Mouse (Mus musculus) heart, adult 2 months (tissue): ENCODE data around the gene Pard3. TPM values are rescaled to one million over a fixed set of nuclear protein-coding genes. Genes with fewer than 3 reads are reported as not detected.

Experiments used
- DNase-seq, 2 experiments: peaks; one replicate each; pipeline ENCODE4 v3.0.0; 2021
- H3K27ac ChIP-seq: fragments of 200-600 bp; 2 replicates; pipeline ENCODE4 v1.8.1; 2022
- H3K27me3 ChIP-seq: fragments of 200-500 bp; 2 replicates; pipeline ENCODE4 v1.6.1; 2012; ENCODE audit warnings: mild to moderate bottlenecking, low read length, inconsistent platforms, mixed read lengths; ENCODE audit not compliant: control insufficient read depth, insufficient read depth
- H3K36me3 ChIP-seq: fragments of 200-500 bp; 2 replicates; pipeline ENCODE4 v1.6.1; 2012; ENCODE audit warnings: low read length, inconsistent platforms; ENCODE audit not compliant: control insufficient read depth, insufficient read depth
- H3K4me1 ChIP-seq: fragments of 200-500 bp; 2 replicates; pipeline ENCODE4 v1.6.1; 2011; ENCODE audit warnings: low read length; ENCODE audit not compliant: control insufficient read depth, insufficient read depth
- H3K4me3 ChIP-seq: fragments of 200-600 bp; 2 replicates; pipeline ENCODE4 v1.8.1; 2022
- H3K79me2 ChIP-seq: fragments of 200-500 bp; replicated peaks from 2 replicates; pipeline ENCODE4 v1.6.1; 2012; ENCODE audit warnings: mild to moderate bottlenecking, inconsistent platforms, low read length, moderate library complexity, mixed read lengths; ENCODE audit not compliant: control insufficient read depth, insufficient read depth
- H3K9ac ChIP-seq: fragments of 200-500 bp; 2 replicates; pipeline ENCODE4 v1.6.1; 2012; ENCODE audit warnings: low read depth, mild to moderate bottlenecking, control low read depth, inconsistent platforms, low read length, mixed read lengths
- CTCF ChIP-seq: fragments of 200-600 bp; IDR thresholded peaks from 2 replicates; pipeline ENCODE4 v1.8.1; 2022; ENCODE audit warnings: antibody characterized with exemption, mild to moderate bottlenecking, moderate library complexity
- EP300 ChIP-seq: fragments of 200-500 bp; IDR thresholded peaks from 2 replicates; pipeline ENCODE4 v1.6.1; 2011; ENCODE audit warnings: low read depth, low read length, control low read depth; ENCODE audit not compliant: insufficient read depth
- POLR2A ChIP-seq: fragments of 200-500 bp; IDR thresholded peaks from 2 replicates; pipeline ENCODE4 v1.6.1; 2011; ENCODE audit warnings: mild to moderate bottlenecking, low read depth, low read length, control low read depth; ENCODE audit not compliant: insufficient read depth
- WGBS: fragments of 180-500 bp; shearing (Covaris S2); methylation state at CpG from one replicate; pipeline ENCODE4 v1.1.7; 2018; 5-methylcytosine and 5-hydroxymethylcytosine counted together
- intact Hi-C: fragments of 180-260 bp; cut with DNase I; formaldehyde crosslinking; loops from one replicate; pipeline ENCODE4 v1.15.1; 2025
- polyA plus RNA-seq: library from polyadenylated mRNA; depleted of rRNA; stranded (reverse); fragments of >200 nt; gene quantifications from 2 replicates; pipeline ENCODE4 v1.2.3, GENCODE M21; 2012
- total RNA-seq, 2 experiments: library from RNA; stranded (reverse); gene quantifications; 2 replicates each; pipeline ENCODE4 v1.2.3; 2021

Pard3 gene
- total and polyA plus RNA-seq, 3 experiments, result 23.7 to 32.9 (median 30.1) TPM

DNA sequence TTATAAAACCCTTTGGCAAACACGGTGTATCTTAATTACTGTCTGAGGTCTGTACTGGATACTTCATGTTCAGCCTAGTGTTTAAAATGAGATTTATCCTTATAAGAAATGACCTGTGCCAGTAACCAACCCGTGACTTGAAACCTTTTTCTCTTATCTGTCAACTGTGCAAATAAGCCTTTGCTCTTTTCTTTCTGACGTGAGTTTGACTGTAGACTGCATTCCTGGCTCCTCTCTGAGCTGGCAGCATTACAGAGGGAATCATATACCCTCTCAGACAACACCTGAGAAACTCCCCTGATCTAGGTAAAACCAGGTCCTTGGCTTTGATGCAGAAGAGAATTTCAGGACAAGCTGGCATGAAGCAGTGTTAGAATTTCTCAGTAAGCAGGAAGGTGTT, 394.2 kb downstream of the Pard3 start:
- intact Hi-C loops, result no loop called here
- Histone ChIP-seq H3K9ac (no peak overlapping the region), H3K4me1 (no peaks in the 10 kb centered on the region; the same call in 1 of the 2 replicates), H3K4me3 (no peak overlapping the region), H3K27me3 (no peaks in the 10 kb centered on the region), H3K27ac (no peak overlapping the region), H3K79me2 (no peaks in the 10 kb centered on the region), H3K36me3 (no peaks in the 10 kb centered on the region)
- TF ChIP-seq CTCF, result no peak
- no peak for TF ChIP-seq POLR2A
- no peak for TF ChIP-seq EP300
- WGBS, result 86% methylated on average over 3 of the region's 3 CpGs
- DNase-seq, result no peak

DNA sequence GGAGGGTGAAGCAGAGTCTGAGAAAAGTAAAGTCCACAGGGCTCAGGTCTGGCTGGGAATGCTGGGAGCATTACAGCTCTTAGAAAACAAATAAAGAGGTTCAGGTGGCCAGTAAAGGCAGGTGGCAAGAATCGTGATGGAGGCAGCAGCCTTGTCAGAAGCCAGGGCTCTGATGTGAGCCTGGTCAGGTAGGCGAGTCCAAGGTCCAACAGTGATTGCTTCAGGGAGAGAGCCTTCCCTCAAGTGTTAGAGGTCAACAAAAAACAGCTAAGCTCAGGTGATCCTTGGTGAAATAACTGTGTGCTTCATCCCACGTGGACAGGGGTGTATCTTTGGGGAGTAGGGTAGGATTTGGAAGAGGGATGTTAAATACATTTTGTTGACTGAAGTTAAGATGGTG, 397.5 kb downstream of the Pard3 start:
- Histone ChIP-seq H3K27ac (no peak overlapping the region), H3K4me3 (no peak overlapping the region), H3K4me1 (no peaks in the 10 kb centered on the region; the same call in 1 of the 2 replicates), H3K36me3 (no peaks in the 10 kb centered on the region), H3K27me3 (no peaks in the 10 kb centered on the region), H3K9ac (no peak overlapping the region), H3K79me2 (no peaks in the 10 kb centered on the region; the same call in 1 of the 2 replicates)
- 91% methylated on average over 3 of the region's 3 CpGs for WGBS
- TF ChIP-seq CTCF, result no peak
- no peak for TF ChIP-seq POLR2A
- no peak for TF ChIP-seq EP300
- intact Hi-C loops, result no loop called here
- no peak for DNase-seq

DNA sequence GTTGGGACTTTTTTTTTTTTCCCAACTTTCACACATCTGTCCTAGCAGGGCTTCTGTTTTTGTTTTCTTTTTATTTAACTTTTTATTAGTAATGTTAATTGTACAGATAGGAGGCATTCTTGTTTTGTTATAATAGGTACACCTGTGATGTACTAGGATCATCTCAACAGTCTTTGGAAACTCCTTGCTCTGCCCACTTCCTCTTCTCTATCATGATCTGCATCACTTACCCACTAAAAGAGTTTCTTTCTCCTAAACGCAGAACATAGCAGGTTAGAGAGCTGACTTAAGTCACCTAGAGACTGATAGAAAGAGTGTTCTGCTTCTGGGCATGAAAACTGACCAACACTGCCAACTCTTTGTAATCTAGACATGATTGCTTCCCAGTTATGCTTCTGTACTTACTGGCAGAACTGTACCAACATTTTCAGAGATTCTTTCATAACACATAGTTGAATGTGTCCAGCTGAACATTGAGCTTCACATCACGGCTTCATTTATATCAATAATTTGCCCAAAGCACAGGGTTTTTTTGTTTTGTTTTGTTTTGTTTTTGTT, 398.8 kb downstream of the Pard3 start:
- Histone ChIP-seq H3K27me3 (no peaks in the 10 kb centered on the region), H3K4me1 (no peaks in the 10 kb centered on the region; the same call in 1 of the 2 replicates), H3K79me2 (no peaks in the 10 kb centered on the region; the same call in 1 of the 2 replicates), H3K9ac (no peak overlapping the region), H3K36me3 (no peaks in the 10 kb centered on the region), H3K4me3 (no peak overlapping the region), H3K27ac (no peak overlapping the region)
- intact Hi-C loops, result no loop called here
- DNase-seq, result no peak
- TF ChIP-seq EP300 (no peak), CTCF (no peak), POLR2A (no peak)
- WGBS, result 49% methylated on average over 2 of the region's 2 CpGs

DNA sequence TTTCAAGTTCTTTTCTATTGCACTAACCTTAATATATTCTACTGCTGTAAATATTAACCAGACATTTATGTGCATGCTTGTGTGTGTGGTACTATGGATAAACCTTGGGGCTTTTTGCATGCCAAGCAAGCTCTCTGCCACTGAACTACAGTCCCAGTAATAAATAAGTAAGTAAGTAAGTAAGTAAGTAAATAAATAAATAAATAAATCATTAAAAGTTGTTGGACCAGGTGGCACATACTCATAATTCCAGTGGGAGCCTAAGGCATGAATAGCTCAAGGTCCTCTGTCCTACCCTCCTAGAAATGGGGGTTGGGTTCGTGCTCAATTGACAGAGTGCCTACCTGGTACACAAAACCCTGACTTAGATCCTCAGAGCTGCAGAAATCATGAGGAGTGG, 400.6 kb downstream of the Pard3 start:
- Histone ChIP-seq H3K4me1 (no peaks in the 10 kb centered on the region; the same call in 1 of the 2 replicates), H3K36me3 (no peaks in the 10 kb centered on the region), H3K9ac (no peak overlapping the region), H3K79me2 (no peaks in the 10 kb centered on the region; the same call in 1 of the 2 replicates), H3K27ac (no peak overlapping the region), H3K27me3 (no peaks in the 10 kb centered on the region), H3K4me3 (no peak overlapping the region)
- 100% methylated on average over 1 of the region's 1 CpGs for WGBS
- intact Hi-C loops, result no loop called here
- DNase-seq, result no peak
- TF ChIP-seq CTCF (no peak), EP300 (no peak), POLR2A (no peak)

DNA sequence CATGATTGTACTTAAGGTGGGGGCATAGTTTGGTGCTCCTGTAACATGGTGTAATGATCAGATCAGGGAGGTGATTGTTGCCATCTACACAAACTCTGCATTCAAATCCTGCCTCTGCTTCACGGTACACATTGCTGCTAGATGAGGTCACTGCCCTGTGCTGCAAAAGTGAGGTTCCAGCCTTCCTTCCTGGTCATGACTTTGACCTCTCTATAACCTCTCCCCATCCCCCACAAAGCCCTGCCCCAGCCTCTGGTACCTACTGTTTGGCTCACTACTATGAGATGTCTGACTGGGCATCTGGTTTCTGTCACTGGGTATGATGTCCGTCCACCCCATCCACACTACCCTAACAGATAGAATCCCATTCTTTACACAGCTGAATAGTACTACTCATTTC, 408.5 kb downstream of the Pard3 start:
- H3K4me1 ChIP-seq, result no peaks in the 10 kb centered on the region
- H3K79me2 ChIP-seq, result no peaks in the 10 kb centered on the region
- TF ChIP-seq EP300, result no peak
- no peak for TF ChIP-seq CTCF
- TF ChIP-seq POLR2A, result no peak
- H3K36me3 ChIP-seq, result no peaks in the 10 kb centered on the region
- no peak overlapping the region for H3K27ac ChIP-seq
- no peak overlapping the region for H3K4me3 ChIP-seq
- peak in 1 of 2 experiments; percentile 10 for DNase-seq
- no peaks in the 10 kb centered on the region for H3K27me3 ChIP-seq
- no peak overlapping the region for H3K9ac ChIP-seq
- intact Hi-C loops, result no loop called here
- WGBS, result 39% methylated on average over 2 of the region's 2 CpGs

DNA sequence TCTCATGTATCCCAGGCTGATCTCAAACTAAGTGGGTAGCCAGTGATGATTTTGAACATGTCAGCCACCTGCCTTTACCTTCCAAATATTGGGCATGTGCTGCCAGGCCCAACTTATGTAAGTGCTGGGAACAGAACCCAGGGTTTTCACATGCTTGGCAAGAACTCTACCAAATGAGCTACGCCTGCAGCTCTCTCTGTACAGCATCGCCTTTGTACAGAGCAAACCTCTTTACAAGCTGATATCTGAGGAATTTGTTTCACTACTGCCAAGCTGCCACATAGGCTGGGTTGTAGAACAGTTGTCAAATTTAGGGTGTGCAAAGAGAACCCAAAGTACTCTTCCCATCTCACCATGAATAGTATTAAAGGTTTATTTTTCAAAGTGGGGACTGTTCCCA, 416.3 kb downstream of the Pard3 start:
- WGBS, result 64% methylated on average over 2 of the region's 2 CpGs
- Histone ChIP-seq H3K27ac (peak overlapping the region; percentile 40), H3K27me3 (no peaks in the 10 kb centered on the region), H3K79me2 (no peaks in the 10 kb centered on the region), H3K4me3 (no peak overlapping the region), H3K36me3 (no peaks in the 10 kb centered on the region; the same call in 1 of the 2 replicates), H3K4me1 (peaks cover 6% of the 10 kb centered on the region), H3K9ac (no peak overlapping the region)
- no peak for TF ChIP-seq CTCF
- no peak for TF ChIP-seq POLR2A
- peak; percentile 71; the same call in 1 of the 2 replicates for TF ChIP-seq EP300
- DNase-seq, result peak; percentile 33 to 69
- intact Hi-C loops, result no loop called here
